ENCODE assay signal across 7 mouse cellular contexts in genomic region chr8:47288866-47289541, GRCm38 (mm10).
A peak's percentile ranks its signal among the peaks of the same experiment; 100 is the strongest.
DNase-seq lines count a peak whose midpoint lies in the region; ATAC-seq lines count a peak whose summit lies in the region.

No protein-coding gene starts in this region.

- peak; percentile 87 for ATAC-seq in embryonic facial prominence, embryonic 11.5 days (replicated peaks; ENCODE audit: insufficient number of reproducible peaks, low FRiP score, low TSS enrichment, low read depth)
- ATAC-seq in limb, embryonic 11.5 days (ENCODE audit: insufficient number of reproducible peaks, low FRiP score, low TSS enrichment, low read depth), result peak; percentile 81; the same call in 1 of the 2 replicates
- ATAC-seq in midbrain, embryonic 14.5 days (ENCODE audit: low FRiP score, low TSS enrichment), result peak; percentile 84
- peak; percentile 79; the same call in 1 of the 2 replicates for ATAC-seq in stomach, embryonic 16.5 days (ENCODE audit: insufficient read depth, low FRiP score)

- peaks cover 5% of the 10 kb centered on the region; the same call in 1 of the 2 replicates for H3K4me1 ChIP-seq in brown adipose tissue, adult 24 weeks (ENCODE audit: control insufficient read depth, insufficient read depth, insufficient read length, low read length)
- no peaks in the 10 kb centered on the region for H3K4me1 ChIP-seq in embryonic facial prominence, embryonic 11.5 days (ENCODE audit: control insufficient read depth, insufficient read depth, low read length)
- H3K4me1 ChIP-seq in limb, embryonic 11.5 days (ENCODE audit: control insufficient read depth, insufficient read depth, low read length), result peaks cover 23% of the 10 kb centered on the region
- peaks cover 29% of the 10 kb centered on the region for H3K4me1 ChIP-seq in midbrain, embryonic 14.5 days (ENCODE audit: control insufficient read depth, insufficient read depth, low read length)
- H3K4me1 ChIP-seq in stomach, embryonic 16.5 days (ENCODE audit: control insufficient read depth, insufficient read depth, low read length), result peaks cover 20% of the 10 kb centered on the region

- no peaks in the 10 kb centered on the region for H3K27me3 ChIP-seq in embryonic facial prominence, embryonic 11.5 days (ENCODE audit: control insufficient read depth, insufficient read depth, low read length)
- no peaks in the 10 kb centered on the region for H3K27me3 ChIP-seq in limb, embryonic 11.5 days (ENCODE audit: control insufficient read depth, insufficient read depth, low read length)
- H3K27me3 ChIP-seq in midbrain, embryonic 14.5 days (ENCODE audit: control insufficient read depth, insufficient read depth, low read length), result no peaks in the 10 kb centered on the region
- no peaks in the 10 kb centered on the region for H3K27me3 ChIP-seq in stomach, embryonic 16.5 days (ENCODE audit: control insufficient read depth, insufficient read depth, low read length)

- peak overlapping the region; percentile 78 for H3K4me3 ChIP-seq in brown adipose tissue, adult 24 weeks (ENCODE audit: insufficient read depth, low read depth, low read length)
- peak overlapping the region; percentile 84 for H3K4me3 ChIP-seq in embryonic facial prominence, embryonic 11.5 days (ENCODE audit: low read depth, low read length)
- peak overlapping the region; percentile 91 for H3K4me3 ChIP-seq in limb, embryonic 11.5 days (ENCODE audit: low read depth, low read length)
- H3K4me3 ChIP-seq in midbrain, embryonic 14.5 days (replicated peaks; ENCODE audit: low read depth, low read length), result peak overlapping the region; percentile 89
- peak overlapping the region; percentile 80 for H3K4me3 ChIP-seq in stomach, embryonic 16.5 days (replicated peaks; ENCODE audit: low read length)

- H3K9ac ChIP-seq in embryonic facial prominence, embryonic 11.5 days (replicated peaks; ENCODE audit: low read length), result peak overlapping the region; percentile 95
- peak overlapping the region; percentile 98 for H3K9ac ChIP-seq in limb, embryonic 11.5 days (ENCODE audit: low read length)
- H3K9ac ChIP-seq in midbrain, embryonic 14.5 days (replicated peaks; ENCODE audit: low read length), result peak overlapping the region; percentile 100
- H3K9ac ChIP-seq in stomach, embryonic 16.5 days (ENCODE audit: low read length), result peak overlapping the region; percentile 88

- 0 out of 2 replicates have a peak overlapping the region, but pooled peaks have one; percentile 1 for H3K27ac ChIP-seq in brown adipose tissue, adult 24 weeks (replicated peaks; ENCODE audit: low read depth, low read length)
- peak overlapping the region; percentile 72 for H3K27ac ChIP-seq in embryonic facial prominence, embryonic 11.5 days (replicated peaks; ENCODE audit: low read depth, low read length)
- peak overlapping the region; percentile 68 for H3K27ac ChIP-seq in limb, embryonic 11.5 days (replicated peaks; ENCODE audit: low read depth, low read length)
- H3K27ac ChIP-seq in midbrain, embryonic 14.5 days (replicated peaks; ENCODE audit: low read depth, low read length), result peak overlapping the region; percentile 99
- peak overlapping the region; percentile 72 for H3K27ac ChIP-seq in stomach, embryonic 16.5 days (ENCODE audit: low read length)

- WGBS in embryonic facial prominence, embryonic 11.5 days, result under 1% methylated on average over 73 of the region's 97 CpGs
- under 1% methylated on average over 78 of the region's 97 CpGs for WGBS in limb, embryonic 11.5 days
- under 1% methylated on average over 96 of the region's 97 CpGs for WGBS in midbrain, embryonic 14.5 days
- WGBS in stomach, embryonic 16.5 days, result 0% methylated on average over 96 of the region's 97 CpGs

- no peaks in the 10 kb centered on the region for H3K9me3 ChIP-seq in embryonic facial prominence, embryonic 11.5 days (replicated peaks; ENCODE audit: control insufficient read depth, low read length)
- H3K9me3 ChIP-seq in limb, embryonic 11.5 days (ENCODE audit: control insufficient read depth, low read length), result no peaks in the 10 kb centered on the region
- no peaks in the 10 kb centered on the region for H3K9me3 ChIP-seq in midbrain, embryonic 14.5 days (ENCODE audit: control insufficient read depth, low read length)
- H3K9me3 ChIP-seq in stomach, embryonic 16.5 days (replicated peaks; ENCODE audit: control insufficient read depth, low read length), result no peaks in the 10 kb centered on the region

- H3K4me2 ChIP-seq in embryonic facial prominence, embryonic 11.5 days (ENCODE audit: low read depth, low read length), result peak overlapping the region; percentile 87
- H3K4me2 ChIP-seq in limb, embryonic 11.5 days (ENCODE audit: low read depth, severe bottlenecking), result peak overlapping the region; percentile 73
- H3K4me2 ChIP-seq in midbrain, embryonic 14.5 days (ENCODE audit: low read length), result peak overlapping the region; percentile 98
- H3K4me2 ChIP-seq in stomach, embryonic 16.5 days (ENCODE audit: low read depth, low read length), result peak overlapping the region; percentile 86

- DNase-seq in embryonic facial prominence, embryonic 11.5 days (ENCODE audit: low spot score), result peak; percentile 82
- DNase-seq in heart, adult 11 months, result peak; percentile 98
- DNase-seq in kidney, adult 11 months, result peak; percentile 28
- peak; percentile 86 for DNase-seq in limb, embryonic 11.5 days (ENCODE audit: low spot score)
- DNase-seq in midbrain, embryonic 14.5 days, result peak; percentile 90

- H3K36me3 ChIP-seq in embryonic facial prominence, embryonic 11.5 days (replicated peaks; ENCODE audit: control insufficient read depth, insufficient read depth, low read depth, low read length), result no peaks in the 10 kb centered on the region
- no peaks in the 10 kb centered on the region for H3K36me3 ChIP-seq in limb, embryonic 11.5 days (ENCODE audit: control insufficient read depth, insufficient read depth, low read length)
- no peaks in the 10 kb centered on the region for H3K36me3 ChIP-seq in midbrain, embryonic 14.5 days (ENCODE audit: control insufficient read depth, insufficient read depth, low read length)
- H3K36me3 ChIP-seq in stomach, embryonic 16.5 days (ENCODE audit: control insufficient read depth, insufficient read depth, low read length), result no peaks in the 10 kb centered on the region

Comparison
In these comparisons a context has a peak if more than half of its experiments do, and no peak if none do; other contexts are left out.
1. Peak in every context shown above with its lines: DNase-seq, ATAC-seq, H3K4me3 ChIP-seq and H3K27ac ChIP-seq.
2. H3K27ac ChIP-seq: peak in every context shown above with its lines; median percentile 99 in midbrain, embryonic 14.5 days; 72 in embryonic facial prominence, embryonic 11.5 days; 72 in stomach, embryonic 16.5 days; 68 in limb, embryonic 11.5 days; 1 in brown adipose tissue, adult 24 weeks.
3. DNase-seq: peak in every context shown above with its lines; median percentile 98 in heart, adult 11 months; 90 in midbrain, embryonic 14.5 days; 86 in limb, embryonic 11.5 days; 82 in embryonic facial prominence, embryonic 11.5 days; 28 in kidney, adult 11 months.